Mouse (Mus musculus) limb, embryonic 10.5 days (tissue): ENCODE data around the gene Gal3st1. TPM values are rescaled to one million over a fixed set of nuclear protein-coding genes. Genes with fewer than 3 reads are reported as not detected.

ENCODE experiments used
- DNase-seq: peaks from one replicate; pipeline ENCODE4 v3.0.0-alpha.2; 2017; ENCODE audit warnings: low spot score
- H3K27ac ChIP-seq: fragments of 300-500 bp; sonication (generic); 2 replicates; pipeline ENCODE4 v1.5.1; 2016; ENCODE audit warnings: mild to moderate bottlenecking
- H3K27me3 ChIP-seq: fragments of 300-500 bp; sonication (generic); 2 replicates; pipeline ENCODE4 v1.6.1; 2016; ENCODE audit warnings: low read depth, mild to moderate bottlenecking; ENCODE audit not compliant: poor library complexity, severe bottlenecking
- H3K36me3 ChIP-seq: fragments of 300-500 bp; sonication (generic); 2 replicates; pipeline ENCODE4 v1.6.1; 2016; ENCODE audit warnings: mild to moderate bottlenecking, moderate library complexity
- H3K4me1 ChIP-seq: fragments of 300-500 bp; sonication (generic); 2 replicates; pipeline ENCODE4 v1.6.1; 2016
- H3K4me3 ChIP-seq: fragments of 300-500 bp; sonication (generic); 2 replicates; pipeline ENCODE4 v1.5.1; 2016; ENCODE audit warnings: mild to moderate bottlenecking, moderate library complexity
- H3K9me3 ChIP-seq: fragments of 300-500 bp; sonication (generic); replicated peaks from 2 replicates; pipeline ENCODE4 v1.6.1; 2016; ENCODE audit warnings: mild to moderate bottlenecking
- WGBS: fragments of 180-500 bp; shearing (Covaris S2); methylation state at CpG from one replicate; pipeline ENCODE4 v1.1.7; 2016; 5-methylcytosine and 5-hydroxymethylcytosine counted together
- polyA plus RNA-seq: library from polyadenylated mRNA; unstranded; fragments of >200 nt; fragmentation: Nextera tagmentation; extraction: Ambion mirVana; gene quantifications from 2 replicates; pipeline ENCODE4 v1.2.1, GENCODE M21; 2016

Gene Gal3st1
- polyA plus RNA-seq, 1 experiment from 2014 or later, result 1.8 TPM

DNA sequence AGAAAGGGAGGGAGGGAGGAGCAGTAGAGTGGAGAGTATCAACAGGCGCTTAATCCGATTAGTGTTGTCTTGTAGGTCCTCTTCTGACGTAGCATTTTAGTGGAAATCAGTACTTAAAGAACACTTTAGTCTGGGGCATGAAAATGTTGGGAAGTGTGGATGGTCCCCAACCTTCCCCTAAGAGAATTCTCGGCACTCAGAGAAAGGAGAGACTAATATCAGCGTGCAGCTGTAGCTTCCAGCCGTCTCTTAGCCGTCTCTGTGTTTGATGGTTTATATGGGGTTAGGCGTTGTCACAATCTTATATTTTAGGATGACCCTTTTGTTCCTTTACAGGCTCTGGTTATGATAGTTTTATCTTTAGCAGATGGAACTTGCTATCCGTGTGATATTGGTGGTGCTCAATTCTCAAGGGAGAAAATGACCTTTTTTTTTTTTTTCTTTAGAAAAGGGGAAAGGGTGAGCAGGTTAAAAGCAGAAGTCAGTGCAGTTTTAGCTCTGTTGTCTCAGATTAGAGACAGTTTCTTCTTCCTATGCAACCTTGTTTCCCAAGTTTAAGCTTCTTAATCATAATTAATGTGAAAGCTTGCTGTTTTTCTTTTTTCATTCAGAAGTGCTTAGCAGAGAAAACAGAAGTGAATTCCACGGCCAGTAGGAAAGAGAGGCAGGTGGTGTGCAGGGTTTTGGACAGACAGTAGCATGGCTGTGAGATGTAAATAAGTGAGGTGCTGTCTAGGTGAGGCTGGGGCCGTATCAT, 18.8 kb upstream of the Gal3st1 start:
- no peak for DNase-seq
- H3K9me3 ChIP-seq, result no peaks in the 10 kb centered on the region
- H3K27ac ChIP-seq, result peak overlapping the region; percentile 91
- H3K4me1 ChIP-seq, result peaks cover 7% of the 10 kb centered on the region
- no peaks in the 10 kb centered on the region for H3K27me3 ChIP-seq
- peak overlapping the region; percentile 94 for H3K4me3 ChIP-seq
- H3K36me3 ChIP-seq, result peaks cover 27% of the 10 kb centered on the region
- 17% methylated on average over 11 of the region's 11 CpGs for WGBS

DNA sequence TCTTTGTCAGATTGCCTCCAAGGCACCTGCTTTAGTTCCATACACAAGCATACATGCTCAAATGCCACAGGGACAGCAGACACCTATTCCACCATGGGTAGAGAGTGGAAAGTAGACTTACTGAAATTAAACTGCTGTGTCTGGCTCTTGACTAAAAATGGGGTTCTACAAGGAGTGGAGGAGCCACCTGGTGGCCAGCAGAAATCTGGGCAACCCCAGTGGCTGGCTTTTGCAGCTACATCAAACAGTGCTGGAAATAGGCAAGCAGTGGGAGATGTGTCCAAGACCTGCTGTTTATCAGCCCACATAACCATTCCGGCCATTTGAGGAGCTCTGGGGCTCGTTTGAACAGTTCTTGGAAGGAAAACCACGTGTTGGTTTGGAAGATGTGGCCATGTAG, 13.6 kb upstream of the Gal3st1 start:
- peaks cover 79% of the 10 kb centered on the region for H3K36me3 ChIP-seq
- 87% methylated on average over 3 of the region's 3 CpGs for WGBS
- DNase-seq, result no peak
- H3K4me1 ChIP-seq, result peaks cover 3% of the 10 kb centered on the region
- no peaks in the 10 kb centered on the region for H3K27me3 ChIP-seq
- no peak overlapping the region for H3K27ac ChIP-seq
- no peak overlapping the region for H3K4me3 ChIP-seq
- no peaks in the 10 kb centered on the region for H3K9me3 ChIP-seq

DNA sequence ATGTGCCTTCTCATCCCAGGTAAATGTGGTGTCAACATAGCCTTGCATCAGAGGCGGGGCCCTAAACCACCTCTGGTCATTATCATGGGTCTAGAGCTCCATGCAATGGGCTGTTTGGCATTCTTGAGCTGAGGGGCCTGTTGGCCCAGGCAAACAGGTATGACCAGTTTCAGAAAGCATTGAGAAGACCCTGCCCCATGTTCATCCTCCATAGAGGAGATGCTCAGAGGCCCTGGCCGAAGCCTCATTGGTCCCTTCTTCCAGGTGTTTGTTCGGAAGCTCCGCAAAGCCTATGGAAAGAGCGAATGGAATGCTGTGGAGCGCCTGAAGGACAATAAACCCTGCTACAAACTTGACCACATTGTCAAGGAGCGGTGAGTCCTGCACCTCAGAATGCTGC, 13.1 kb upstream of the Gal3st1 start:
- WGBS, result 91% methylated on average over 7 of the region's 7 CpGs
- peaks cover 85% of the 10 kb centered on the region for H3K36me3 ChIP-seq
- DNase-seq, result no peak

DNA sequence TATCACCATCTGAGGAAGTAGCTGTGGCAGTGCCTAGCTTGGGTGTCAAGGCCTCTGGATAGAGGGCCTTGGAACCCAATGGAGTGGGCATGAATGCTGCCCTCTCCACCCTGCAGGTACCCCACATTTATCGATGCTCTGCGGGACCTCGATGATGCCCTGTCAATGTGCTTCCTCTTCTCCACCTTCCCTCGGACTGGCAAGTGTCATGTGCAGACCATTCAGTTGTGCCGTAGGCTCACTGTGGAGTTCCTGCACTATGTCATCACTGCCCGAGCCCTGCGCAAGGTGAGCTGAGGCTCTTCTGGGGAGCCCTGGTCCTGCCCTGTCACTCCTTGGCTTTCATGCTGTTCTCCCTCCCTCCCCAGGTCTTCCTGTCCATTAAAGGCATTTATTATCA, 10.4 kb upstream of the Gal3st1 start:
- Histone ChIP-seq H3K4me1 (no peaks in the 10 kb centered on the region), H3K36me3 (peaks cover 100% of the 10 kb centered on the region)
- 91% methylated on average over 7 of the region's 7 CpGs for WGBS

More for the DNA sequence above, 13.1 kb upstream of the Gal3st1 start:
- Histone ChIP-seq H3K27me3 (no peaks in the 10 kb centered on the region), H3K9me3 (no peaks in the 10 kb centered on the region), H3K27ac (no peak overlapping the region), H3K4me1 (no peaks in the 10 kb centered on the region), H3K4me3 (no peak overlapping the region)

DNA sequence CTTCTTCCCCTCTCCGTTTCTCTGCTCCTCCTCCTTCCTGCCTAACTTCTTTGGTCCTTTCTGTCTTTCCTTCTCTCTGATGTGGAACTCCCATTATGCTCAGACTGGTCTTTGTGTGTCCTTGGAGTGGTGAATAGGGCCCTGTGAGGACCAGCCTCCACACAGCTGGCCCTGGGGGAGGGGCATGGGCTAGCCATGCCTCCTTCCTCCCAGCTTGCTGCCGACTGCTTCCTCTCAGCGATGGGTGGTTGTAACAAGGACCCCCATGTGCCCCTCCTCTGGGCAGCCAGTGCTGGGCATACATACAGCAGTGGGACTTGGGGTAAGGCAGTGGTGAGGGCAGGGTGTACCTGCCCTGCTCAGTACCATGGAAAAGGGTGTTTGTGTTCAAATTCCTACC, 9.1 kb upstream of the Gal3st1 start:
- Histone ChIP-seq H3K27me3 (no peaks in the 10 kb centered on the region), H3K4me3 (no peak overlapping the region), H3K27ac (no peak overlapping the region), H3K36me3 (peaks cover 100% of the 10 kb centered on the region), H3K4me1 (no peaks in the 10 kb centered on the region), H3K9me3 (no peaks in the 10 kb centered on the region)
- DNase-seq, result no peak
- 83% methylated on average over 3 of the region's 3 CpGs for WGBS

More for the DNA sequence above, 10.4 kb upstream of the Gal3st1 start:
- H3K27me3 ChIP-seq, result no peaks in the 10 kb centered on the region
- H3K4me3 ChIP-seq, result no peak overlapping the region
- no peak overlapping the region for H3K27ac ChIP-seq
- H3K9me3 ChIP-seq, result no peaks in the 10 kb centered on the region
- no peak for DNase-seq

DNA sequence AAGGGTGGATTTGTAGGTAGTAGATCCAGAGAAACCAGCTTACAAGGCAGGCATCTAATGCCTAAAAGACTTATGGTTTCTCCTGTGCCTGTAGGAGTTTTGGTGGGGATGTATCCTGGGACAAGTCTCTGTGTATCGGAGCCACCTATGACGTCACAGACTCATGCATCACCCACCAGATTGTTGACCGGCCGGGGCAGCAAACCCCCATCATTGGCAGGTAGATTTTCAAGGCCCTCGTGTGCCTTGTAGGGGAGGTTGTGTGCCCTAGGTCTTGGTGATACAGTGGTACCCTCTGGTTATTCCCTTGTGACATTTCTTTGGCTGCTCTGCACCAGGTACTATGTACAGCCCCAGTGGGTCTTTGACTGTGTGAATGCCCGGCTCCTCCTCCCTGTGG, 6.8 kb upstream of the Gal3st1 start, which contains the start of gene 4930556J24Rik:
4930556J24Rik (minus strand) TSS at position 101 of the 400 bp plus-strand sequence.
- 93% methylated on average over 6 of the region's 6 CpGs for WGBS
- Histone ChIP-seq H3K36me3 (peaks cover 99% of the 10 kb centered on the region), H3K27me3 (no peaks in the 10 kb centered on the region), H3K4me3 (no peak within 1 kb of the TSS), H3K27ac (no peak within 1 kb of the TSS), H3K4me1 (no peaks in the 10 kb centered on the region), H3K9me3 (no peaks in the 10 kb centered on the region)
- DNase-seq, result no peak

DNA sequence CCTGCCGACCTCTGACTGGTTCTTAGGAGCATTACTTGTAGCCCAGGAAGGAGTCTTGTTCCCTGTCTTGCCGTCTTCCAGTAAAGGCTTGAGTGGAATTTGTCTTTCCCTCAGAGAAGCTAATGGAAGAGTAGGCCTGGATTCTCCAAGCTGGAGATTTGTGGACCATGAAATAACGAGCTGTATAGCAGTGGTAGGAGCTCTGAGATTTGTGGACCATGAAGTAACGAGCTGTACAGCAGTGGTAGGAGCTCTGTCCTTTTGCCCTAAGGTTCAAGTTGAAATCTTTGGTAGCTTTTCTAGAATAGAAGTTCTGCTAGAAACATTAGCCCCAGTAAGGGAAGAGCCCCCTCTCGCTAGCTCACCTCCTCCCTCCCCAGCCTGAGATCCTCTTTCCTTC, 5.0 kb upstream of the Gal3st1 start:
- 92% methylated on average over 5 of the region's 5 CpGs for WGBS
- Histone ChIP-seq H3K36me3 (peaks cover 84% of the 10 kb centered on the region), H3K27me3 (peaks cover 14% of the 10 kb centered on the region), H3K4me3 (no peak overlapping the region), H3K27ac (no peak overlapping the region), H3K9me3 (no peaks in the 10 kb centered on the region), H3K4me1 (peaks cover 7% of the 10 kb centered on the region)
- no peak for DNase-seq

DNA sequence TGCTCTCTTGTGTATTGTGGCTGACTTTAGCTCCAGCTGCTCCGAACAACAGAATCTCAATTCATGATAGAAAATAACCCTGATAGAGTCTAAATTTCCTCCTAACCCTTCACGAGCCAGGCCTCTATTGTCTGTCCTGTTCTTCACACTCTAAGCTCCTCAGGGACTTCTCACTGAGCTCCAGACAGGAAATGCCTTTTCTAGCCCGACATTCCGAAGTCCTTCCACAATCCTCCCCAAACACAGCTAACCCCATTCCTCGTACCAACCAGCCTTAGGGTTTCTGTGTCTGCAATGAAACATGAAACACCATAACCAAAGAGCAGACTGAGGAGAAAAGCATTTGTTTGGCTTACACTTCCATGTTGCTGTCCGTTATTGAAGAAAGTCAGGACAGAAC, 1.9 kb upstream of the Gal3st1 start:
- H3K36me3 ChIP-seq, result peaks cover 52% of the 10 kb centered on the region
- WGBS, result 74% methylated on average over 6 of the region's 6 CpGs
- no peak overlapping the region for H3K27ac ChIP-seq
- no peak for DNase-seq
- peaks cover 22% of the 10 kb centered on the region for H3K4me1 ChIP-seq
- H3K4me3 ChIP-seq, result no peak overlapping the region
- H3K9me3 ChIP-seq, result no peaks in the 10 kb centered on the region
- H3K27me3 ChIP-seq, result peaks cover 31% of the 10 kb centered on the region

DNA sequence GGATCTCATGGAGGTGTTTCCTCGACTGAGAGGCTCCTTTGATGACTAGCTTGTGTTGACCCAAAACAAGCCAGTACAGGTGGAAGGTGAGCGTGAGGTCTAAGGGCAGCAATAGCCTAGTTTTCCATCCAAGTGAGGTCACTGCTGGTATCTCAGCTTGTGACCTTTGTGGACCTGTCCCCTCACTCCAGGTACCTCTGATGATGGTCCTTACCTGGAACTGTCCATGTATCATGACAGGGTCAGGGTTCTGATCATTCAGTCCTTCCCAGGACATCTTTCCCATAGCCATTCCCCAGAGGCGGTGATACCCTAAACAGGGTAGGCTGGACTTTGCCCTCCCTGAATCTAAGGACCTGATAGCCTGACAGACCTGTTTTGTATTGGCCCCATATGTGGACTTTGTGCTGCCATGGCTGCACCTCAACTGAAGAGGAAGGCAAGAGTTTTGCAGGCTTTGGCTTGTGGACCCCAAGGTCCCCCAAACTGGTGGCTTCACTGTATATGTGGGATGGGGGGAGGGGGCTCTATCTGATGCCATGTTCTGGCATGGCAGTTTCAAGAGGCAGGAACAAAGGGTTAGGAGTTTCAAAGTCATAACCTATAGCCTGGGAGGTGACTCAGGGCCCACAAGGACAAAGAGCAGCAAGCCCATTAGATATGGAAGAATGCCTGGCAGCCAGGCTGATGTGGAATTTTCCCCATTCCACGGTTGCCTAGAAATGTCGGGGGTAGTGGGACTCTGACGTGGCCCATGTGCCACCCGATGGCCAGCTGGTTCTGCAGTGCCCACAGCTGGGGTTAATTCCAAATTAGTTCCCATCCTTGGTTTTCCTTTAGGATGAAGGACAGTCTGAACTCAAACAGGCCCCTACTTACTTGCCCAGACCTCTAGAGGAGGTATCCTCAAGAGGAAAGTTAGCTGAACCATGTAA, 894 bp upstream of the Gal3st1 start:
- H3K9me3 ChIP-seq, result no peaks in the 10 kb centered on the region
- peaks cover 42% of the 10 kb centered on the region for H3K36me3 ChIP-seq
- DNase-seq, result no peak
- peaks cover 22% of the 10 kb centered on the region for H3K4me1 ChIP-seq
- no peak overlapping the region for H3K4me3 ChIP-seq
- H3K27ac ChIP-seq, result no peak overlapping the region
- peaks cover 31% of the 10 kb centered on the region for H3K27me3 ChIP-seq
- 76% methylated on average over 7 of the region's 7 CpGs for WGBS

DNA sequence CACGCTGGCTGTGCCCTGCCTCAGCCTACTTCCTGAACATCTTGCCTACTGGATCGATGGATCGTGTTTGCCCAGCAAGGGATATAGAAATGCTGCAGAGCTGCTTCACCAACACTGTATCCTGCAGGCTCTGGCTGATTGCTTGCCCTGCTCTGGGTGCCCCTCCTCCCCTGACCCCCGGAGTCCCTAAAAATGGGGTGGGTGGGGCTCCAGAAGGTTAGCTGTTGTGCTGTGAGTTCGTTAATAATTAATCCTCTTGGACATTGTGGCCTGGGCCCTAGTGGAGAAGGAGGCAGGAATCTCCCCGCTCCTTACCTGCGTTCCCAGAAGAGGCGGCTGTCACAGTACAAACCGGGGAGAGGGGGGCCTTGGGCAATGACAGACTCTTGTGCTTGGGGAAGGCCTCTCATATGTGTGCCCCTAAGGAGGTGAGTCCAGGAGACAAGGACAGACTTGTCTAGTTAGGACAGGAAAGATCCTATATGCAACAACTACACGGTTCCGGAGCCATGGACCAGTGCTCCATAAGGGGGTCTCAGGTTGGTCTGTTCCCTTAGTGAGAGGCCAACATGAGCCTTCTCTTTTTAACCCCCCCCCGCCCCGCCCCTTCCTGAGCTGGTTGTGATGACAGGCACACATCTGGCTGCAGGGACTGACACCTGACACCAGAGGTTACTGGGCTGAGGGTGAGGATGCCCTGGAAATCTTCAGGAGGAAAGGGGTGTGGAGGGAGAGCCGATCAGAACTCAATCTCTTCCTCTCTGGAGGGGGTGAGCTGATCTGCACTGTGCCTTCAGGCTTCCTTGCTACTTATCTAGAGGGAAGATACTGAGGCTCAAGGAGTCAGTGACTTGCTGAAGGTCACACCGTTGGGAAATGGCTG, 668 bp downstream of the Gal3st1 start:
- H3K36me3 ChIP-seq, result peaks cover 27% of the 10 kb centered on the region
- peak overlapping the region; percentile 55 for H3K4me3 ChIP-seq
- WGBS, result 6% methylated on average over 15 of the region's 15 CpGs
- peak overlapping the region; percentile 54 for H3K27ac ChIP-seq
- no peaks in the 10 kb centered on the region for H3K9me3 ChIP-seq
- H3K27me3 ChIP-seq, result peaks cover 31% of the 10 kb centered on the region
- peak; percentile 41 for DNase-seq
- H3K4me1 ChIP-seq, result peaks cover 22% of the 10 kb centered on the region

DNA sequence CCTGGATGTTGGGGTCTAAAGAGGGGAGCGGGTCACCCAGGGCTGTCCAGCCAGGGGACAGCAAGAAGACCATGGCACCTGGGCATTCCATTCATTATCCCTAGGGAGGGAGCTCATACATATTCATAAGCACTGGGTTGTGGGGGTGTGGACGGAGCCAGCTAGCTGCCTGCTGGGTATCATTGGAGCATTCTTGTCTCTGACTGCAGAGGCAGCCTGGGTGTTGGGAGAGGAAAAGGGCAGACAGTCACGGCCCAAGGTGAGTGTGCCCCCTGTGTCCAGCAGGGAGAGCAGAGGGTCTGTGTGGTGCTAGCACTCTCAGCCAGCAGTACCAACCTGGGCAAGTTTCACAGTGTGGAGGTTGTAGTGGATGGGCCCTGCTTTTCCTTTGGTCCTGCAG, 6.3 kb downstream of the Gal3st1 start:
- no peak for DNase-seq
- peaks cover 9% of the 10 kb centered on the region; the same call in 1 of the 2 replicates for H3K27me3 ChIP-seq
- H3K36me3 ChIP-seq, result no peaks in the 10 kb centered on the region
- no peaks in the 10 kb centered on the region for H3K9me3 ChIP-seq
- no peak overlapping the region for H3K4me3 ChIP-seq
- no peak overlapping the region for H3K27ac ChIP-seq
- 64% methylated on average over 3 of the region's 3 CpGs for WGBS
- H3K4me1 ChIP-seq, result peaks cover 2% of the 10 kb centered on the region

DNA sequence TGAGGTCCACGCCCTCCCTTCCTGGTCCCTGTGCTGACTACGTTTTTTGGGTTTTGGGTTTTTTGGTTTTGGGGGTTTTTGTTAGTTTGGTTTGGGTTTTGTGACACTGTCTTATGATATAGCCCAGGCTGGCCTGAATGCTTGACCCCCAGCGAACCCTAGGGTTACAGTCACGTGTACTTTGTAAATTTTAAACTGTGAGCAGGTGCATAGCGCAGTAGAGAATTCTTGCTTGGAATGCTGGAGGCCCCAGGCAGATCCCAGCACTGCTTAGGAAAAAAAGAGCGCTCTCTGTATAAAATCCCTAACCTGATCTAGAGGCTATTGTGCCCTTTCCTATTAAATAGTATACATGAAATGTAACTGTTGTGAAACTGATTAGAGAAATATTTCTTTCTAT, 9.7 kb downstream of the Gal3st1 start:
- H3K4me3 ChIP-seq, result no peak overlapping the region
- H3K27me3 ChIP-seq, result peaks cover 22% of the 10 kb centered on the region
- no peaks in the 10 kb centered on the region for H3K9me3 ChIP-seq
- H3K36me3 ChIP-seq, result no peaks in the 10 kb centered on the region
- WGBS, result 73% methylated on average over 6 of the region's 6 CpGs
- peaks cover 5% of the 10 kb centered on the region for H3K4me1 ChIP-seq
- no peak for DNase-seq
- no peak overlapping the region for H3K27ac ChIP-seq
